Mouse (Mus musculus) cerebellum, adult 8-10 months (tissue): Measurements from ENCODE around the gene Cstad.
A peak's percentile ranks its signal among the peaks of the same experiment; 100 is the strongest.

Experiments used
- DNase-seq: peaks from one replicate; pipeline ENCODE4 v3.0.0; 2022

Gene Cstad

DNA sequence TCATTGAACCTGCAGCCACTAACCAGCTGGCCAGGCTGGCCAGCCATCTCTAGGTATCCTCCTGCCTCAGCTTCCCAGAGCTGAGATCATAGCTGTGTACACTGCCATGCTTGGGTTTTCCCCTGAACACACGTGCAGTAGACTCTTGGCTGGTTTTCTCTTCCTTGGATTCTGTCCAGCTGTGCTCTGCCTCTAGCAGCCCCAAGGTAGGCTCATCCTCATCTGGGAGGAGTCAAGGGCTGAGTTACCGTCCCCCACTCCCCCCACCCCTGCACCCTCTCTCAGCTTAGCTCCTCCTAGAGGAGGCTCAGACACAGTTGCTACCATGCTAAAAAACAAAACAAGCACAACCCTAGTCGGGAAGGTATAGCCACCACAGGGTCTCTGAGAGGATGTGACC is 4.8 kb downstream of the Cstad start:
- no peak for DNase-seq

DNA sequence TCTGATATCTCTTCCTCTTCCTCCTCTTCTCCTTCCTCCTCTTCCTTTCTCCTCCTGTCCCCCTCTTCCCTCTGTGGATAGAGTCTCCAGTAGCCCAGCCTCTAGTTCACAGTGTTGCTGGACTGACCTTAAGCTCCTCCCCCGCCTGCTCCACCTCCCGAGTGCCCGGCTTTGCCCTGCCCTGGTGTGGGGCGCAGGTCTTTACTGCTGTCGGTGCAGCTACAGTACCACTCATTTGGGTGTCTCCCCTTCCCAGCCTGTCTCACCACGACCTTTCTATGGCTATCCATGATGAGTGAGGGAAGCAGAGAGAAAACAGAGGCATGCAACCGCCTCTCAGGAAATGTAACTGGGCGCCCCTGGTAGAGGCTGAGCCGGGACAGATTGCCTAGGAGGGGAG is 5.5 kb downstream of the Cstad start:
- no peak for DNase-seq

DNA sequence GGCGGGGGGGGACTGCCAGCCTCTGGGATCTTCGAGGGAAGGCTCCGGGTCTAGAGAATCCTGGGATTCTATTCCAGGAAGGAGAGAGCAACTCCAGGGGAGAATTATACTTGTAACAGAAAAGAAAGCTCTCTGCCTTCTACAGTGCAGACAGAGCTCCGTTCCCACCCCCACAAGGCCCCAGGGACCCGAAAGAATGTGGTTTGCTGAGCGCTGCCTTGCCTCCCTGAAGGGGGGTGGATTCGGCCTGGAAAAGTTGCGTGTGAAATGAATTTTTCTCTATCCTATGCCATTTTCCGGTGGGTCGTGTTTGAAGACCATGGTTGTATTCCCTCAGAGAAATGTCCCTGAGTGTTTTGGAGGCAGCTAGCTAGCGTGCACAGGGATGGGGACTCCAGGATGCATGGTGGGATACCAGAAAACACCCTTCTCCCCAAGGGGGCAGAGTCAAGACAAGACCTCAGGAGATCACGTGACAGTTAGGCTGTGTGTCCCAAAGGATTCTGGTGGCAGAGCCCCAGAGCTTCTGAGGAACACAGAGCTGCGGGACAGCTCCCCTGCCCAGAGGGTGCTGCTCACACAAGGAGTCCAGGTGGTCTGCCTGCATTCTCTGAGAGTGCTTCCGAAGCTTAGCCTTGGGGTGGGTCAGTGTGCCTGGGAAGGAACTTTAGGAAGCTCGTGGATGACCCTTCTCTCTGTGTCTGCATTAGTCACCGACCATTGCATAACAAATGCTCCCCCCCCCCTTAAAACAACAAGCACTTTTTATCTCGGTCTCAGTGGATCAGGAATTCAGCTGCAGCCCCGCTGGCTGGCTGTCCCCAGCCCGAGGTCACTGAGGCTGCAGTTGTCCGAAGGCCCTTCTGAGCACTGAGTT is 6.4 kb downstream of the Cstad start:
- DNase-seq = no peak

DNA sequence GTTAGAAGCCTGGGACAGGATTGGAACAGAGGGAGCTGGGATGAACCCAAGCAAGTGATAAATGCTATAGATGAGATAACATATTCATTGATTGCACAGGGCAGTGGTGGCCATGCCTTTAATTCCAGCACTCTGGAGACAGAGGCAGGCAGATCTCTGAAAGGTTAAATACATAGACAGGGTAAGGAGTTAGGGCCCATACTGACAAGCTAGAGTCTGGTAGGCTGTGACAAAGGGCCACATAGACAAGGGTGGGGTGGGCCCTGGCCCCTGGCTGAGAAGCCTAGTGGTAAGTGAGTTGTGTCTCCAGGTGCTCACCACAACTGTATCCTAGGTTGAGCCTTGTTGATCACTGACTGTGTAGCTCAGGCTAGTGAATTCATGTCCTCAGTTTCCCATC is 7.6 kb downstream of the Cstad start:
- no peak for DNase-seq

DNA sequence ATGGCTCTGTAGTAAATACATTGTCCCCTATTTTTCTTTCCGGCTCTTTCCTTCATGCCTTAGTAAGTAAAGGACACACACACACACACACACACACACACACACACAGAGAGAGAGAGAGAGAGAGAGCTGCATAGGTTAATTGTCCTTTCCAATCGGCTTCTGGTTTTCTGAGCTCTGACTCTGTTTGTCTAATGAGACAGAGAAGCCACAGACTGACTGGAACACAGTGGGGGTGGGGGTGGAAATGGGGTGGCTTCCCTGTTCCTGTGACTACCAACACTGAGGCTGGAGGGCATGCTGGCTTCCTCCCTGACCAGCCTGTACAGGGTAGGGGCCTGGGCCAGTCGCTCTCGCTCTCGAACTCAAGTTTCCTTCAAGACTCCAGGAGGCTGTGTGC is 8.9 kb downstream of the Cstad start:
- no peak for DNase-seq

DNA sequence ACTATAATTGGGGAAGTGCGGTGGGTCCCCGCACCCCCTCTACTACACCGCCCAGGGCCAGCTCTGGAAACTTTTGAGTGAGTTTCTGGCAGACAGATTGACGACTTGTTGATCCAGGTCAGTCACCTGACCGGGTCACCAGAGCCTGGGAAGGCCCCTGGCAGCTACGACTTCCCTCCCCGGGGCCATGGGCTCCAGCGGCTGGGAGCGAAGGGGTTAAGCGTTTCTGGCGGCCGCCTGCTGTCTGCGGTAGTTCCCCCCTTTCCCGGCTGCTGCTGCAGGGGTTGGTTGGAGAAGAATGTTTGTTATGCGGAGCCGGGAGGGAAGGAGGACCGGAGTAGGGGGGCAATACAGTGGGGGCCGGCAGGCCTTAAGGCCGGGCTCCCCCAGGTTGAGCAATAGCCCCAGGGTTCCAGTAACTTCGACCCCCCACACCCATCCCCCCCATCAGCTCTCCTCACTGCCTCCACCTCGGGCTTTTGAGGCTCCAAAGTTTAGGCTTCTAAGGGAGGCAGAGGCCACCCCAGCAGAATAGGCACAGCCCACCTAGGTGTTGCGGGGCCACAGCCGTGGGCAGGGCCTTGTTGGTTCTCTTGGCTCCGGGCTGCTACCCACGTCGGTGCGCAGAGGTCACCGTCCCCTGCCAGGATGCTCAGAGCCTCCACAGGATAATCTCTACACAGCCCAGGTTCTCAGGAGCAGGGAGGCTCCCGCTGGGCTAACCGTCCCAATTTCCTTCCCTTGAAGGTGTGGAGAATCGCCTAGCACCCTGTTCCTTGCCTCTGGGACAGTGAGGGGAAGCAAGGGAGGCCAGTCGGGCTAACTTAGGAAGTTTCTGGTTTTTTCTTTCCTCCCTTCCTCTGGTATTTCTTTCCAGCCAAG is 10.3 kb downstream of the Cstad start:
- no peak for DNase-seq

DNA sequence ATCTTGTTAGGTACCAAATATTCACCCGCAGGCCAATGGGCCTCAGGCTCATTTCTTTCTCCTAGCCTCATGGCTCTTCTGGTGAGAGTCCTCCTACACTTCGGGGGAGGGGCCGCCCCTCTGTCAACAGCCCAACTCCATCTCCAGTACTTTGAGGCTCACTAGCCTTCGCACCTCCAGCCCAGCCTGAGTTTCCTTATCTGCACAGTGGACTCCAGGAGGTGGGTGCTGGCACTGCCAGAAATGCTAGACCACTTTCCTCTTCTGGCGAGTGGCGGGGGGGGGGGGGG is 10.9 kb downstream of the Cstad start:
- no peak for DNase-seq

DNA sequence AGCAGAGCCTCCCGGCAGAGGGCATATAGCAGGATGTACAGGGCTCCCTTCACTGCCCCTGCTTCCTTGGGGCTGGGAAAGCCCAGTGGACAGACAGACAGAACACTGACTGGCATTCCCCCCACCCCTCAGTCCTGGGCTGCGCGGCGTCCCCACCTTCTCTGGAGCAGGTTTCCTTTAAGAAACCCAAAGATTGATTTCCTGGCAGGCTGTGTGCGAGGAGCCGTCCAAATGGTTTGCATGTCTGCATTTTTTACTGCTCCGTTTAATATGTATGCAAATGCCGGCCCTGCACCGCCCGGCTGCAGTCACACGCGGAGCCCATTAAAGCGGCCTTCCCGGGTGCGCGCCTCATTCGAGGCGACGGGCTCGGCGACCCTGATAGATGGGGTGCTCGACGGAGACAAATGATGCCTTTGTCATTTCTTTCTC is 11.8 kb downstream of the Cstad start:
- no peak for DNase-seq

DNA sequence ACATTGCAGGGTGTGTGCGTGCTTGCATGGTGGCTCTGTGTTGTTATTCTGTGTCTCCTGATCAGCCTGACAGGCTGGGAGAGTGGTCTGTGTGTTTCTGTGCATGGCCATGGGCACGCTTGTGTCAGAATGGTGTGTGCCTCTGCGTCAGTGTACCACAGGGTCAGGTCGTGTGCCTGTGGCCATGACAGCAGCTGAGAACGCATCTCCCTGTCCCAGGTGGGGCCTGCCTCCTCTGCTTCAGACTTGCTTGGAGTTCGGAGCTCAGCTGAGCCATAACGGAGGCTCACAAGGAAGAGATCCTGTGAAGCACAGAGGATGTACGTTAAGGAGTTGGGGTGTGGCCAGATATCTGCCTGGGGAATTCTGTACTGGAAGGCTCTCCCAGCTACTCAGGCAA is 13.1 kb downstream of the Cstad start:
- DNase-seq = no peak

DNA sequence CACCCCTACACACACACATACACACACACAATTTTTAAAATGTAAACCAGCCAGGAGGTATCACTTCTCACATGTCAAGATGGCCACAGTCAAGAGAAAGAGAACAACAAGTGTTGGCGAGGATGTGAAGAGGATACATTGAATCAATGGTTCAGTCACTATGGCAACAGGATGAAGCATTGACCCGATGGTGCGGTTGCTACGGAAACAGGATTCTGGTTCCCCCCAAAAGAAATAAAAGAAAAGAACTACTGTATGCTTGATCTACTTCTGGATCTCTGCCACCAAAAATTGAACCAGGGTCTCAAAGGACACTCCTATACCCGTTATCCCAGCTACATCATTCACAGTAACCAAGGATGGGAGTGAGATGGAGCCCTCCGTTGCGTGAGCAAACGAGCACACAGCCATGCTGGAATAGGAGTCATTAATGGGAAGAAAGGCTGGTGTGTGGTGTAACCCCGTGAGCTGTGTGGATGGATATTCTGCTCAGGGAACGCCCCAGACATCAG is 13.9 kb downstream of the Cstad start:
- DNase-seq = no peak

DNA sequence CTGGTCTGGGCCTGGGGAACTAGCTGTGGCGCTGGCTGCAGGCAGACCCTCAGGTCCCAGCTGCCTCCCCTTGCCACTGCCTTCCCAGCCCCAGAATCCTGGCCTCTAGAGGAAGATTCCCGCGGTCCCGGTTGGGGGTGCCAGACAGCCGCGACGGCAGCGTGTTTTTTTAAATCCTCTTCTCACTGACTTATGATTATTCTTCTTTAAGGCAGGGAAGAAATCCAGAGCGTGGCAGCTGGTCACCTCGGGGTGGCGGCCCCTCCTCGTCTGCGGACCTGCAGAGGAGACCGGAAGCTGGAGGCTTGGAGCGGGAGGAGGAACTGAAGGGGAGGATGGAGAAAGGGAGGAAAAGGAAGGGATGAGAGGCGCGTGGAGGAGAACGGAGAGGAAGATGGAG is 18.7 kb downstream of the Cstad start:
- DNase-seq = peak; percentile 57

DNA sequence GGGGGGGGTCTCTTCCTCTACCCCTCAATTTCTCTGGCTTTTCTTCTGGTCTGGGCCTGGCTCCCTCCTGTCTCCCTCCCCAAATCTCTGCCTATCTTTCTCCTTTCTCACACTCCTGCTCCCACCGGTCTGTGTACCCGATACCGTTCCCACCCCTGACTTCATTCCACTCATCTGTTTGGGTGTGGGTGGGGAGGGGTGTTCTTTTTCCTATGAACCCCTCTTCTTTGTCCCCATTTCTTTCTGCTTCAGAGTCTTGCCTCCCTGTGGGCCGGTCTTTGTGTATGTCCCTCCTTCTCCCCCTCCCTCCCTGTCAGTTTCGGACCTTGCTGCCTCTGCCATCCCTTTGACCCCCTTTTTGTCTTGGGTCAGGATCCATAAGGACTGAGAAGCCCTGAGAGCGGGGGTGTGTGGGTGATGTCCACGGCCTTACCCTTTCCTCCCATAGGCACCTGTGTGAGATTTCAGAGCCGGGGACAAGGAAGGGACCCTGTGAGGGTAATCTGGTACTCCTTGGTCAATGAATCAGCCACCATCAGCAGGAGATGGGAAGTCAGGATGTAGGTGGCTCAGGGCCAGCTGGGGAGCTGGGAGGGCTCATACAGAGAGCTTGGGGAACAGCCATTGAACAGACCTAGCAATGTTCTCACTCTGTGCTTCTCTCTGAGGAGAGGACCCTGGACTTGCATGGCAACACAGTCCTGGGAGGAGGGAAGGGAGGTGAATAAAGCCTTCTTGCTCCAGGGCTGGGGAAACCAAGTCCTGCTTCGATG is 19.5 kb downstream of the Cstad start:
- DNase-seq = no peak

DNA sequence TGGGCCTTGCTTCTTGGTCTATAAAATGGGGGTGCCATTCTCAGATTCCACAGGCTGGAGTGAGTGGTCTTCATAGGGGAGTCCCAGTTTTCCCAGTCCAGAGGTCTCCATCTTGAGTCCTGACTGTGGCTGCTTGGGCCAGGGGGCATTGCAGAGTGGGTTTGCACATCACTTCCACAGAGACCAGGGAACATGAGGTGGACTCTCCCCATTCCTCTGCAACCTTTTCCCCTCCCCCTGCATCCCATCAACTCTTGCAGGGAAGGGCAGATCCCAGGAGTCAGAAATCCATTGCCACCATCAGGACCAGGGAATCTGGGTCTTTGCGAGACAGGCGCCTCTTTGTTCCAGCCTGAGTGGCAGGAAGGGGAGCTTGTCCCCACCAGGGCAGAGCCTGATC is 21.0 kb downstream of the Cstad start:
- DNase-seq = no peak

DNA sequence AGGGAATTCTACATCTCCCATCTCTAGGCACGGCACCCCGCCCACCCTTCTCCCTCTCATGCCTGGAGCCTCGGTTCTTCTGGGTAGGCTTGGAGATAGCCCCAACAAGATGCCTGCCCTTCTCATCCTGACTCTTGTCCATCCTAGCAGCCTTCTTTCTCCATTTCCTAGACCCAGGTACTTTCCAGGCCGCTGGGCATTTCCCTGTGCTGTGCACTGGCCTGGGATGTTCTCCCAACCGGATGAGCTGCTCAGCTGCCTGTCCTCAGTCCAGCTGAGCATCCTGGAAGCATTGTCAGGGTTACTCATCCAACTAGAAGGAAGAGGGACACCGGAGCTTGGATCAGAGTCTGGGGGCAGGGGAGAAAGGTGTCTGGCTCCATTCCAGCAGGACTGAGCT is 21.6 kb downstream of the Cstad start:
- no peak for DNase-seq

DNA sequence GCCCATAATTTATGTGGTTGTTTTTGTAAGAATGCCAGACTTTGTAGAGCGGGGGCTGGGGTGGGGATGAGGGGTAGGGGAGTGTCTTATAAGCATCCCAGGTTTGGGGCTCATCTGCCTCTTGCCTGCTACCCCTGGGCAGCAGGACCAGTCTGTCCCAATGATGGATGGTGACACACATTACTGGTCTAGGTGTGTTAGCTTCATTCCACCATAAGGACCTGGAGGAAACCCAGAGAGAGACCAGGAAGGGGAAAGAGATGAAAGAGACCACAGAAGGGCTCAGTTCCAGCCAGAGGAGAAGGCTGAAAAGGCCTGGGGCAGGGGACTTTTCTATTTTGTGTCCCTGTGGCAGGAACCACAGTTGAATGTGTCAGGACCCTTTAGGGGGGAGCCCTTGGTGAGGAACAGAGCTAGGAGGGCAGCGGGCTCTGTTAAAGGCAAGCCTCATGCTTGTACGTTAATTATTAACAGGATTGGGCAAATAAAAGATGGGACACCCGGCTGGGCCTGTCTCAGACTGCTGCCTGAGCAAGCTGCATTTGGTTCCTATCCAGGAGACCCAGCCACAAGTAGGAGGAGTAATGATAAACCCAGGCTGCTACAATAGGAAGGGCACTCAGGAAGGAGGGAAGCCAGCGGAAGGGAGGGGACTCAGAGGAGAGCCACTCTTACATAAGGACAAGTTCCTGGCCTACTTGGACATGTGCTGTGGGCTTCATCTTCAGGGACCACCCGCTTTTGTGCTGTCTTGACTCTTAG is 23.8 kb downstream of the Cstad start:
- no peak for DNase-seq

DNA sequence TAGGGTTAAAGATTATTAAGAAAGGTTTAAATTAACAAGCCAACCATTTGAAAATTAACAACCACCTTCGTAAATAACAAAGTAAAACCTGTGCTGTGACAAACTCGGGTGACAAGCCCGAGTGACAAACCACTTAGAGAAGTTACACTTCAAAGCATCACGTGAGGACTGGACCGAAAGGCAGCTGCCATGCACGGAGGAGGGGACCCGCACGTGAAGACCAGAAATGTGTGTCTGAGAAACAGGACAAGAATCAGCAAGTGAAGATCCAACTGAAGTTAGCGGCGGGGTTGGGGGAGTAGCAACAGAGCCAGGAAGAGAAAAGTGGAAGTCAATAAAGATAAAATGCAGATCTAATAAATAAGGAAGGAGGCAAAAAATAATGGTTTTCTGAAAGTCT is 29.0 kb downstream of the Cstad start:
- no peak for DNase-seq

DNA sequence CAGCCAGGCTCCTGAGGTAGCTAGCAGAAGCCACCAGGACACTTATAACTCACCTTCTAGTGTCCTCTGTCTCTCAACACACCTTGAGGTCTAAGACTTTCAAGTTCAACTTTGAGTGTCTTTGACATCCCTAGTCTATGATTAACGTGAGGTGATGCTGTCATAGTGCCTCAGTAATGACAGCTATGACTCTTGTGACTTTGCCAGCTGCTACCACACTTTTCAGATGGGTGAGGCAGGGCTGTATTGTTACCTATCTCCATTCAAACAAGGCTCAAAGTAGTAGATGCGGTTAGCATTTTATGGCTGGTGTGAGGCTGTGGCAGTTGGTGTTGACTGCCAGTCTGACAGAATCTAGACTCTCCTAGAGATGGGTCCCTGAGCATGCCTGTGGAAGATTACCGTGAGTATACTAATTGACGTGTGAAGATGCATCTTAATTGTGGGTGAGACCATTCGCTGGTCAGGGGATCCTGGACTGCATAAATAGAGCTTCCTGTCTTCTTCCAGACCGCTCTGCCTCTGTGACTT is 30.5 kb downstream of the Cstad start:
- no peak for DNase-seq

DNA sequence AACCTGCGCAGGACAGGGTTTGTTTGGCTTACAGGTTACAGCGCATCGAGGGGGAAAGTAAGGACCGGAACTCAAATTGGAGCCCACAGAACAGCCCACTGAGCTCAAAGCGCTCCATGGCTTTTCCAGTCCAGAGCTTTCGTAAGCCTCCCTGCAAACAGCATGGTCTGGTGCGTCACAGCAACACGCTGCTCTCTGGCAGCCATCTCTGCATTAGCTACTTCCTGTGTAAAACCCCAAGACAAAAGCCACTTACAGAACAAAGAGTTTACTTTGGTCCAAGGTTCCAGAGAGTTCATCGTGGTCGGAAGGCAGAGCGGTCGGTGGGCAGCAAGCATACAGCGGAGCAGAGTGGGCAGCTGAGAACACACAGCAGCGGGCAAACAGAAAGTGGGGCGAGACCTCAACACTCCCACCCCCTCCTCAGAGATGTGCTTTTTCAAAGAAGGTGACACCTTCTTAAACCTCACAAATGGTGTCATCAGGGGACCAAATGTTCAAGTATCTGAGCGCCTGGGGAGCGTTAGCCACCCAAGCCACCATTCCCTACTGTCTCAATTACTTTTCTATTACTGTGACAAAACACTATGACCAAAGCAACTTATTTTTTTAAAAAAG is 31.3 kb downstream of the Cstad start:
- no peak for DNase-seq

DNA sequence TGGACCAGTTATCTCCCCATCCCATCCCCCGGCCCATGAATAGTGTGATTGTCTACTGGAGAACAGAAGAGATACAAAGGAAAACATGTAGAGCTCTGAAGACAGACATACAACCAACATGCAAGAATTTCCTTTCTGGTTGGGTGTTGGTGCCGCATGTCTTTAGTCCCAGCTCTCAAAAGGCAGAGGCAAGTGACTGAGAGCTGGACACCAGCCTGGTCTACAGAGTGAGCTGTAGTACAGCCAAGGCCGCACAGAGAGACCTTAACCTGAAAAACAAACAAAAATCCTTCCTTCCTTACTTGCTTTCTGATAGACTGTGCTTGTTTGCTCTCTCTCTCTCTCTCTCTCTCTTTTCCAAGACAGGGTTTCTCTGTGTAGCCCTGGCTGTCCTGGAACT is 32.5 kb downstream of the Cstad start:
- no peak for DNase-seq

DNA sequence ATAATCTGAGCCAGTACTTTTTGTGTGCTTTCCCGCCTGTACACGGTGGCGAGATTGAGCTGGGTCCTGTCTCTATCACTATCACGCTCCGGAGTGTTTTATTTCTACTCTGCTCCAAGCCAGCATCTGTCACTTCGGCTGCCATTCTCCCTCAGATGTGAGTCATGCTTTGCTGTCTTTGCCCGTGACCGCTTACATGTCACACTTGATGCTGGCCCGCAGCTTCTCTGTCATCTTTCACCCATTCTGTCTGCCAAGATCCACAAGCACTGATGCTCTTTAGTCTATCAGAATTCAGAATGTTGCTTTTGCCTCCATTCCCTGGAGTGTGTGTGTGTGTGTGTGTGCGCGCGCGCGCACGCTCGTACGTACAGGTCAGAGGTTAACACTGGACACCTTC is 33.5 kb downstream of the Cstad start:
- DNase-seq = no peak

DNA sequence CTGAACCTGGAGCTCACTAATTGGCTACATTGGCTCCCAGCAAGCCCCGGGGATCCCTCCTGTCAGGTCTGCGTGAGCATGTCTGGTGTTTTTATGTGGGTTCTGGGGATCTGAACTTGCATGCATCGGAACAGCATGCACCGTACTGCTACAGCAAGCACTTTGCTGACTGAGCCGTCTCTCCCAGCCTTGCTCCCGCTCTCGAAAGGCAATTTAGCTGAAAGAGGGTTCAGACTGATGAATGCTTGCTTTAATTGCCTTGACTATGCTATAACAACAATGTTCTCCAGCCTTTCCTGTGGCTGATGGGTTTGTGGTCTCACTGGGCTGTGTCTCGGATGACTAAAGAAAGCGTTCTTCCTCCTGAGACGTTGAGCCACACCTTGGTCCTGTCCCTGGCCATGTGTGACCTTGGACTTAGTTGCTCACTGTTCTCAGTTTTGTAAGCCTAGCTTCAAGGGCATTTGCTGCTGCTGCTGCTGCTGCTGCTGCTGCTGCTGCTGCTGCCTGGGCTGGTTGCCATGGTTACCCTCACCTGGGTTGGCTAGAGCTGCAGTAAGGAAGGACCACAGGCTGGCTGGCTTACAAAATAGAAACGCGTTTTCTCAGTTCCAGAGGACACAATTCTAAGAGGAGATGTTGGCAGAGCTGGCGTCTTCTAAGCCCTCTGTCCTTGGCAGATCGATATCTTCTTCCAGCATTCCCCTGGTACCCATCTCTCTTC is 34.4 kb downstream of the Cstad start:
- no peak for DNase-seq
